Mouse (Mus musculus): ENCODE results near the gene Olfr655. TPM values are rescaled to one million over a fixed set of nuclear protein-coding genes. Genes with fewer than 3 reads are reported as not detected.

Olfr655 gene
- not detected for polyA plus RNA-seq (2017; shearing (Covaris generic))

DNA sequence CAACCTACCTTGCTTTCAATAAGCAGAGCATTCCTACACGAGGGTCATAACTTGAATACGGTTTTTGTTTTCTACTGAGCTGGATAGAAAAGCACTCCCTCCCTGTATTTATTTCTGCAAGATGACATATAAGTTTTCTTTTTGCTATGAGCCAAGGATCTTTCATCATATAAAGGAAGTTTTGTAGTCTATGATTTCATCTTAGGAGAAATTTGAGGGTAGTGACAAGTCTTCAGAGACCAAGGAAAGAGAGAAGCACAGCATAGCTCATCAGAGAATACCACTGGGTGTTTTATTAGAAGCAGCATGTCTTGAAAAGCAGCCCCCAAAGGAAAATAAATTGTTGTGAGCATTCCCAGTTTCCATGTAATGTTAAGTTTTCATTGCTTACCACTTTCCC is at the start of gene Olfr655:
Gene Olfr655 (minus strand): TSS at position 101 of the 400 bp plus-strand sequence.

DNA sequence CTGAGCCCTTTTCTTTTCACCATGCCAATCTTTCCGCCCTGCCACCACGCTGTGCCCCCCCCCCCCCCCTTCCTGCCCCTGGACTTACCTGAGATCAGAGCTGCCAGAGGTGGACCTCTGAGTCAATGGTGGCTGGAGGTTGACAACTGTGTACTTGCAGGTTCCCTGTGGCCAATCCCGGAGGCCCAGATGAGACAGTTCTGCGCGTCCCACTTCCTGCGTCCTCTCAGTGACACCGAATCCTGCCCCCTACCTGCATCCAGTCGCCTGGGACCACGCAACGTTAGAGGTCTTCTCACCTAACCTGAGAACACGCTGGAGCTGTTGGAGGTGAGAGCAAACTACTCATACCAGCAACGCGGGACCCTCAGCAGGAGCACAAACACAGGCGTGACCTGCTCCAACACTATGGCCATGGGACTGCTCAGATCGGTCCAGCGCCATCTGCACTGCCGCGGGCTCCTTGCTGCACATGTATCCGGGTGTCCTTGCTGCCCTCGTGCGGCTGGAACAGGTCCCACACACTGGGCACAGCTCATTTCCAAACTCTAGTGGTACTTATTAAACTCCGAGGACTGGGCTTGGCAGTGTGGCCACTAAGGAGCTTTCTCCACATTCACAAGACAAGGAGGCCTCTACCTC is 45.4 kb upstream of the Olfr655 start, which contains the start of gene Olfr658:
Gene Olfr658 (minus strand): TSS at position 465 of the 642 bp plus-strand sequence.

DNA sequence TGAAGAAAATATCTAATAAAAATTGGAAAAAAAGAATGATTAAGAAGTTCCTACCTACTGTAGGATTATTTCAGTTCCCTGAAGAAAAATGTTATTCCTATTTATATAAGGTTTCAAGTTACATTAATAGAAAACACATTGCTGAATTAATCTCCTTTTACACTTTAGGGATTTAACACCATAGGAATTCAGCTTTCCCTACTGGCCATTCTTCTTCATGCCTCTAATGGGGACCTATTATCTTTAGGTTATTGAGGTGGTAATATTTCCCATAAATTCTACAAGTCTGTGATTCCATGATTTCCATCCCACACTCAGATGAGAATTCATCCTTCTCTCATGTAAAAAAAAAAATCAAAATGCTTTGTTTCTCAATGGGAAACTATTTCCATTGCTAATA is 22.9 kb upstream of the Olfr655 start, which contains the start of gene Olfr657:
Gene Olfr657 (plus strand): TSS at position 301 of the 400 bp plus-strand sequence.

GRCm38 (mm10) chr7:104613655-104614054 is 12.1 kb upstream of the Olfr655 start, which contains the start of gene Olfr656:
Olfr656 (plus strand) TSS chr7:104613955.

GRCm38 (mm10) chr7:104586725-104587124 is 14.9 kb downstream of the Olfr655 start, which contains the start of gene Olfr654:
Olfr654 (plus strand) TSS chr7:104587025.

DNA sequence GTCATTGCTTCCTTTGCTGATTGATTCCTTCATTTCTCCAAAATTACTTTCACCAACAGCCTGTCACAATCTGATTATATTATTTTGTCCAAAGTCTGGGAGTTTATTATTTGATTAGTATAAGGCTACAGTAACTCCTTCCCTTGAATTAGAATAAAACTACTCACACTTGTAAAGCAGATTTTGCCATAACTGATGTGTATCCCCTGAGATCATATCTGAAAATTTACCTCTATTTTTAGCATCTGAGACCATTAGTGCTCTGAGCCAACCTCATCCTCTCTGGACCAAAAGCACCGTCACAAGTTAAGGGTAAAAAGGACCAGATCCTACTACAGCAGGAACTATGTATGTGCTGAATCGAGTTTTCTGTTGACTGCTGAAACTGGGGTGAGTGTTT is 24.6 kb downstream of the Olfr655 start, which contains the start of gene Olfr653:
Gene Olfr653 (plus strand): TSS at position 301 of the 400 bp plus-strand sequence.

GRCm38 (mm10) chr7:104560601-104561000 is 41.0 kb downstream of the Olfr655 start, which contains the start of gene Olfr652:
Olfr652 (plus strand) TSS chr7:104560901.

DNA sequence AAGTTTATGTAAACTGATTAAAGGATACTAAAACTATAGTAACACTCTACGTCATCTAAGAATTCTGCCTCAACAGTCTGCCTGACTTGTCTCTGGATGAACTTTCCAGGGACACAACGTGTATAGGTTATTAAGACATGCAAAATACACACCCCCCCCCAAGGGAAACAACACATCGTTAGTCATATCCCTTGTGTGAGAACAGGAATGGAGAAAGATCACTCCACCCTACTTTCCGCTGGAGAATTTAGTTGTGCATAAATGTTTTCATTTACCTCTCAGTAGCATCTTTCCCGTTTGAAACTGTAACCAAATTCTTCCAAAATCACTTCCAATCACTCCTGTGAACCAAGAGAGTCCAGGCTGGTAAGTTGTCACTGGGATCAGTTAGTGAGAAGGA is 51.7 kb downstream of the Olfr655 start, which contains the start of gene Olfr651:
Gene Olfr651 (plus strand): TSS at position 301 of the 400 bp plus-strand sequence.

Other genes with a start within 250 kb of the Olfr655 start
- gene Trim12c, start 248.4 kb downstream of the Olfr655 start, polyA plus RNA-seq (2017; shearing (Covaris generic)) = 8.7 TPM
- gene Trim30b, start 231.9 kb downstream of the Olfr655 start, polyA plus RNA-seq (2017; shearing (Covaris generic)) = 0.22 TPM
- gene Trim30c, start 200.9 kb downstream of the Olfr655 start, polyA plus RNA-seq (2017; shearing (Covaris generic)) = not detected
- gene Trim30a, start 136.6 kb downstream of the Olfr655 start, polyA plus RNA-seq (2017; shearing (Covaris generic)) = 30.3 TPM
- gene Trim30d, start 93.9 kb downstream of the Olfr655 start, polyA plus RNA-seq (2017; shearing (Covaris generic)) = 7.6 TPM
- not detected for gene Olfr651, start 51.6 kb downstream of the Olfr655 start, polyA plus RNA-seq (2017; shearing (Covaris generic))
- 0.10 TPM for gene Olfr652, start 40.9 kb downstream of the Olfr655 start, polyA plus RNA-seq (2017; shearing (Covaris generic))
- gene Olfr653, start 24.5 kb downstream of the Olfr655 start, polyA plus RNA-seq (2017; shearing (Covaris generic)) = not detected
- gene Olfr654, start 14.8 kb downstream of the Olfr655 start, polyA plus RNA-seq (2017; shearing (Covaris generic)) = not detected
- gene Olfr656, start 12.2 kb upstream of the Olfr655 start, polyA plus RNA-seq (2017; shearing (Covaris generic)) = not detected
- gene Olfr657, start 23.0 kb upstream of the Olfr655 start, polyA plus RNA-seq (2017; shearing (Covaris generic)) = not detected
- gene Olfr658, start 45.5 kb upstream of the Olfr655 start, polyA plus RNA-seq (2017; shearing (Covaris generic)) = not detected
- 0.11 TPM for gene Olfr659, start 65.0 kb upstream of the Olfr655 start, polyA plus RNA-seq (2017; shearing (Covaris generic))
- not detected for gene Olfr661, start 84.7 kb upstream of the Olfr655 start, polyA plus RNA-seq (2017; shearing (Covaris generic))
- gene Usp17le, start 175.7 kb upstream of the Olfr655 start, polyA plus RNA-seq (2017; shearing (Covaris generic)) = not detected
- gene Usp17lb, start 240.8 kb upstream of the Olfr655 start, polyA plus RNA-seq (2017; shearing (Covaris generic)) = not detected